Mouse (Mus musculus) lung, adult 2 months (tissue): ENCODE data around the gene Pmepa1.

Experiments used
- CTCF ChIP-seq: fragments of 200-500 bp; IDR thresholded peaks from 2 replicates; pipeline ENCODE4 v1.5.1; 2011; ENCODE audit warnings: mild to moderate bottlenecking, low read length, control low read depth; ENCODE audit not compliant: insufficient read depth
- POLR2A ChIP-seq: fragments of 200-500 bp; IDR thresholded peaks from 2 replicates; pipeline ENCODE4 v1.6.1; 2011; ENCODE audit warnings: low read depth, mild to moderate bottlenecking, control low read depth, low read length, borderline replicate concordance; ENCODE audit errors: extremely low read depth

GRCm38 (mm10) chr2:173220754-173221153, 55.6 kb downstream of the Pmepa1 start:
- TF ChIP-seq POLR2A (no peak), CTCF (no peak)
